Mouse (Mus musculus): ENCODE data around the gene Hmgb1. TPM values are rescaled to one million over a fixed set of nuclear protein-coding genes. Genes with fewer than 3 reads are reported as not detected.

Gene Hmgb1
- 110 and 114 TPM in 2 replicates for polyA plus RNA-seq (2011; ENCODE audit: insufficient read depth, insufficient read length, low read depth, missing spikeins)

DNA sequence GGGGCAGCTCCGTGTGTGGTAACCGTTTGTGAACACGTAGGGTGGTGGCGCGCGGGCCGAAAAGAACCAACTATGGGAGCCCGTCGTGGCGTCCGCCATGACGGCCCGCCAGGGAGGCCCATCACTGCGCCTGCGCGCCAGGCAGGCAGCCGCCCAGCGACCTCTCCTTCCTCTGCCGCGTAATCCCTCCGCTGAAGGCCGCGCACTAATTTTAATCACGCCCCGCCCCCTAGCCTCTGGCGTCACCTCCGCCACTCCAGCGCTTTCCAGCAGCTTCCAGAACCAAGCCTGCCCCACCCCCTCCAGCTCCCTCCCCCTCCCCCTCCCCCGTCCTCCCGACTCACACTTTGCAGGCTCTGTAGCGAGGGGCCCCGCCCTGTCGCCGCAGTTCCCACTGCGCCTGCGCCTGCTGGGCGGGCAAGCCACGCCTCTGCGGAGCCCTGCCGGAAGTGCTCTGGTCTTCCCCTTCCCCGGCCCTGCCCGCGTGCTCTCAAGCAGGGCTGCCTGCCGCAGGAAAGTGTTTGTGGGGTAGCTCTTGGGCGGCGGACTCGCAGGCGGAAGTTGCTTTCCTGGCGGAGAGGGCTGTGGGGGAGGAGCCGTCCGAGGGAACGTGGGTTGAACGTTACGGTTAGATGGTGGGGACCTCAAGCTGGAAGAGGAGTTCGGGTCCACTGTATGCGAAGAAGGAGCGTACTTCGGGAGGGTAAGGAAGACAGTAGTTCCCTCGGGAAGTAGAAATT, at the start of gene Hmgb1, which contains the start of gene Uspl1:
Hmgb1 (minus strand) TSS at position 386 of the 740 bp plus-strand sequence.
Uspl1 (plus strand) TSS at position 247 of the 740 bp plus-strand sequence.
- H3K27ac ChIP-seq (ENCODE audit: insufficient read depth, low read length) = peak within 1 kb of the TSS; percentile 93
- no peaks in the 10 kb centered on the region for H3K4me1 ChIP-seq (ENCODE audit: control insufficient read depth, insufficient read depth, low read length)
- H3K27me3 ChIP-seq (ENCODE audit: control insufficient read depth, insufficient read depth, low read length, poor library complexity, severe bottlenecking) = no peaks in the 10 kb centered on the region
- no peaks in the 10 kb centered on the region for H3K9me3 ChIP-seq (replicated peaks; ENCODE audit: control insufficient read depth, insufficient read depth, low read length, poor library complexity, severe bottlenecking)
- H3K9ac ChIP-seq (ENCODE audit: low read depth, poor library complexity, severe bottlenecking) = peak within 1 kb of the TSS; percentile 96
- H3K4me3 ChIP-seq (ENCODE audit: low read depth, low read length) = peak within 1 kb of the TSS; percentile 96
- peaks cover 15% of the 10 kb centered on the region for H3K36me3 ChIP-seq (ENCODE audit: control insufficient read depth, insufficient read depth, low read length, poor library complexity, severe bottlenecking)
- peak; percentile 69 for TF ChIP-seq EP300 (IDR thresholded peaks at IDR 0.05; ENCODE audit: insufficient read depth, low read depth, low read length)
- no peak for TF ChIP-seq CTCF (IDR thresholded peaks at IDR 0.05; ENCODE audit: low read depth, low read length)
- TF ChIP-seq POLR2A (IDR thresholded peaks at IDR 0.05; ENCODE audit: insufficient read depth, low read length) = peak; percentile 87

GRCm38 (mm10) chr5:149229619-149230339, 45.5 kb upstream of the Hmgb1 start:
- Histone ChIP-seq H3K27me3 (ENCODE audit: control insufficient read depth, insufficient read depth, low read length, poor library complexity, severe bottlenecking) (no peaks in the 10 kb centered on the region), H3K9ac (ENCODE audit: low read depth, poor library complexity, severe bottlenecking) (peak overlapping the region; percentile 57), H3K36me3 (ENCODE audit: control insufficient read depth, insufficient read depth, low read length, poor library complexity, severe bottlenecking) (no peaks in the 10 kb centered on the region), H3K4me1 (ENCODE audit: control insufficient read depth, insufficient read depth, low read length) (no peaks in the 10 kb centered on the region), H3K9me3 (replicated peaks; ENCODE audit: control insufficient read depth, insufficient read depth, low read length, poor library complexity, severe bottlenecking) (no peaks in the 10 kb centered on the region), H3K4me3 (ENCODE audit: low read depth, low read length) (peak overlapping the region; percentile 81), H3K27ac (ENCODE audit: insufficient read depth, low read length) (peak overlapping the region; percentile 60)
- TF ChIP-seq CTCF (IDR thresholded peaks at IDR 0.05; ENCODE audit: low read depth, low read length) = no peak
- TF ChIP-seq POLR2A (IDR thresholded peaks at IDR 0.05; ENCODE audit: insufficient read depth, low read length) = no peak
- no peak for TF ChIP-seq EP300 (IDR thresholded peaks at IDR 0.05; ENCODE audit: insufficient read depth, low read depth, low read length)

- peak overlapping the region; percentile 81 for H3K4me3 ChIP-seq (ENCODE audit: low read depth, low read length)
- H3K27ac ChIP-seq (ENCODE audit: insufficient read depth, low read length) = peak overlapping the region; percentile 60
- TF ChIP-seq EP300 (IDR thresholded peaks at IDR 0.05; ENCODE audit: insufficient read depth, low read depth, low read length) (0 out of 2 replicates have a peak, but pooled peaks have one; percentile 33), POLR2A (IDR thresholded peaks at IDR 0.05; ENCODE audit: insufficient read depth, low read length) (no peak)
- no peaks in the 10 kb centered on the region for H3K27me3 ChIP-seq (ENCODE audit: control insufficient read depth, insufficient read depth, low read length, poor library complexity, severe bottlenecking)
- no peaks in the 10 kb centered on the region for H3K4me1 ChIP-seq (ENCODE audit: control insufficient read depth, insufficient read depth, low read length)
- no peaks in the 10 kb centered on the region for H3K36me3 ChIP-seq (ENCODE audit: control insufficient read depth, insufficient read depth, low read length, poor library complexity, severe bottlenecking)
- H3K9ac ChIP-seq (ENCODE audit: low read depth, poor library complexity, severe bottlenecking) = peak overlapping the region; percentile 57
- H3K9me3 ChIP-seq (replicated peaks; ENCODE audit: control insufficient read depth, insufficient read depth, low read length, poor library complexity, severe bottlenecking) = no peaks in the 10 kb centered on the region
Observed at GRCm38 (mm10) chr5:149228700-149229618, 44.7 kb upstream of the Hmgb1 start.

- no peak for TF ChIP-seq EP300 (IDR thresholded peaks at IDR 0.05; ENCODE audit: insufficient read depth, low read depth, low read length)
- TF ChIP-seq CTCF (IDR thresholded peaks at IDR 0.05; ENCODE audit: low read depth, low read length) = no peak
- TF ChIP-seq POLR2A (IDR thresholded peaks at IDR 0.05; ENCODE audit: insufficient read depth, low read length) = no peak
- no peak overlapping the region for H3K4me3 ChIP-seq (ENCODE audit: low read depth, low read length)
- H3K27me3 ChIP-seq (ENCODE audit: control insufficient read depth, insufficient read depth, low read length, poor library complexity, severe bottlenecking) = no peaks in the 10 kb centered on the region
- no peaks in the 10 kb centered on the region for H3K4me1 ChIP-seq (ENCODE audit: control insufficient read depth, insufficient read depth, low read length)
- H3K27ac ChIP-seq (ENCODE audit: insufficient read depth, low read length) = no peak overlapping the region
- no peaks in the 10 kb centered on the region for H3K36me3 ChIP-seq (ENCODE audit: control insufficient read depth, insufficient read depth, low read length, poor library complexity, severe bottlenecking)
- peaks cover 20% of the 10 kb centered on the region for H3K9me3 ChIP-seq (replicated peaks; ENCODE audit: control insufficient read depth, insufficient read depth, low read length, poor library complexity, severe bottlenecking)
- no peak overlapping the region for H3K9ac ChIP-seq (ENCODE audit: low read depth, poor library complexity, severe bottlenecking)
Observed at GRCm38 (mm10) chr5:149224666-149225065, 40.4 kb upstream of the Hmgb1 start.

GRCm38 (mm10) chr5:149221355-149221754, 37.1 kb upstream of the Hmgb1 start:
- no peaks in the 10 kb centered on the region for H3K27me3 ChIP-seq (ENCODE audit: control insufficient read depth, insufficient read depth, low read length, poor library complexity, severe bottlenecking)
- TF ChIP-seq EP300 (IDR thresholded peaks at IDR 0.05; ENCODE audit: insufficient read depth, low read depth, low read length) = no peak
- TF ChIP-seq POLR2A (IDR thresholded peaks at IDR 0.05; ENCODE audit: insufficient read depth, low read length) = no peak
- TF ChIP-seq CTCF (IDR thresholded peaks at IDR 0.05; ENCODE audit: low read depth, low read length) = no peak
- H3K9me3 ChIP-seq (replicated peaks; ENCODE audit: control insufficient read depth, insufficient read depth, low read length, poor library complexity, severe bottlenecking) = peaks cover 41% of the 10 kb centered on the region
- H3K4me3 ChIP-seq (ENCODE audit: low read depth, low read length) = no peak overlapping the region
- H3K27ac ChIP-seq (ENCODE audit: insufficient read depth, low read length) = no peak overlapping the region
- H3K4me1 ChIP-seq (ENCODE audit: control insufficient read depth, insufficient read depth, low read length) = no peaks in the 10 kb centered on the region
- H3K36me3 ChIP-seq (ENCODE audit: control insufficient read depth, insufficient read depth, low read length, poor library complexity, severe bottlenecking) = no peaks in the 10 kb centered on the region
- no peak overlapping the region for H3K9ac ChIP-seq (ENCODE audit: low read depth, poor library complexity, severe bottlenecking)
